Mouse (Mus musculus) G1E (cell line): ENCODE data around the gene Grip1.

Experiments
- CTCF ChIP-seq: IDR thresholded peaks from 2 replicates; pipeline ENCODE4 v1.5.1; 2012; ENCODE audit warnings: low read depth, low read length, inconsistent platforms, mixed read lengths
- GATA1 ChIP-seq: IDR thresholded peaks from 2 replicates; pipeline ENCODE4 v1.6.1; 2012; ENCODE audit warnings: borderline replicate concordance, low read length, inconsistent platforms, mixed read lengths
- GATA2 ChIP-seq: IDR thresholded peaks from 2 replicates; pipeline ENCODE4 v1.6.1; 2012; ENCODE audit warnings: low read depth, low read length, inconsistent platforms, borderline replicate concordance
- POLR2AphosphoS5 ChIP-seq: IDR thresholded peaks from 2 replicates; pipeline ENCODE4 v1.6.1; 2012; ENCODE audit warnings: low read depth, low read length, inconsistent platforms; ENCODE audit not compliant: insufficient replicate concordance

DNA sequence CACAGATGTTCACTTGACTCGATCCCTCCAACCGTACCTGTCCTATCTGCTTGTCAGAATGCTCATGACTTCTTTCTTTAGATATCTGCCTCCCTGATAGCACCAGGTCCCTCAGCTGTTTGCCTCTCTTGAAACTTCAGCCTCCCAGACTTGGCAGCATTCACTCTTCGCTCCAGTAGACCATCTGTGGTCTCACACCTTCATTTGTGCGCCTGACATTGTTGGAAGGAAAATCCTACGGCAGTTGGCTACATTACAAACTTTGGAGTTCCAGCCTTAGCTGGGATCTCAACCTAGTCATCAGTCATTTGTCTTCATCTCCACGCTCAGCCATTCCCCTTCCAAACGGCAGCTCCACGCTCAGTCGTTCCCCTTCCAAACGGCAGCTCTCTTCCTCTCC lies 253.4 kb downstream of the Grip1 start:
- no peak for TF ChIP-seq POLR2AphosphoS5
- no peak for TF ChIP-seq CTCF
- no peak for TF ChIP-seq GATA2
- no peak for TF ChIP-seq GATA1
